Mouse (Mus musculus) spleen, postnatal 36 days (tissue): ENCODE results near the gene Zfp541.

Source experiments
- DNase-seq, 2 experiments: peaks; one replicate each; pipeline ENCODE4 v3.0.0; 2022; ENCODE audit warnings: low spot score in 2 of 2, mixed read lengths in 1 of 2

Zfp541 gene

DNA sequence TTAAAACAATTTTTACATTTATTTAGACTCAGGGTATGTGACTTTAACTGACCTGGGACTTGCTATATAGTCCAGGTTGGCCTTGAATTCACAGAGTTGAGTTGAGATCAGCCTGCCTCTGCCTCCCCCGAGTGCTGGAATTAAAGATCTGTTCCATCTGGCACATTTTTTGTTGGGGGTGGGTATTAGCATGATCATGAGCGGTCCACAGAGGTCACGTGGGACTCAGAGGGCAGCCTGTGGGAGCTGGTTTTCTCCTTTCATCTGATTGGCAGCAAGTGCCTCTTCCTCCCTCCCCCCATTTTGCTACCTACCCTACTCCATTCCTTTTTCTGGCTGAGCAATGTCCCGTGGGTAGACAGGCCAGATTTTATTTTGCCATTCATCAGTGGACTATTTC is 19.0 kb downstream of the Zfp541 start:
- DNase-seq = no peak

DNA sequence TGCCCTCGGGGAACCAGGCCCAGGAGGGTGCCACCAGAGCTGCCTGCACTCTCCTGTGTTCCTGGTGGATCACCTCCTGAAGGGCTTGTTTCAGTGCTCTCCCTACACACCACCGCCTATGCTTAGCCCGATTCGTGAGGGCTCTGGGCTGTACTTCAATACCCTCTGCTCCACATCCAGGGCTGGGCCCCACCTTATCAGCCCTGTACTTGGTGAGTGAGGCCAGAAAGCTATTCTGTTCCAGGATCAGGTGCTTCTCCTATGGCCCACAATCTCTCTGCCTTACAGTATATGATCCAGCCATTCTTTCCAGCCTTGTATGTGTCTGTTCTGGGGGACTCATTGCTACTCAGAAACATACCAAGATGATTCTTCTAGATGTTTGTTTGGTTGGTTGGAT is 21.7 kb downstream of the Zfp541 start:
- DNase-seq = no peak

DNA sequence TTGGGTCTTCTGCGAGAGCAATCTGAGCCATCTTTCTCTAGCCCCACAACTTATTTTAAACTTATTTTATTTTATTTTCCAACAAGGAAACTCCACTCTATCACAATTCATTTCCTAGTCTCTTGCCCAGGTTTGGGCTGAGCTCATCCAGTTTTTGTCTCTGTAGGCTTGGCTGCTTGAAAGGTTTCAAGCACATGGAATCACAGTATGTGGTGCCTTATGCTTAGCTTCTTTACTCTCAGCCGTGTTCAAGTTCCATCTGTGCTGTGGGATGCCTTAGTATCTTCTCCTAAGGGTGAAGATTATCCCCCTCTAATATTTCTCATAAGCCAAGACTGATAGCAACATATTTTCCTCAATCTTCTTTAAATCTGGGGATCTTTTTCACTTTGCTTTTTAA is 26.0 kb downstream of the Zfp541 start:
- no peak for DNase-seq

DNA sequence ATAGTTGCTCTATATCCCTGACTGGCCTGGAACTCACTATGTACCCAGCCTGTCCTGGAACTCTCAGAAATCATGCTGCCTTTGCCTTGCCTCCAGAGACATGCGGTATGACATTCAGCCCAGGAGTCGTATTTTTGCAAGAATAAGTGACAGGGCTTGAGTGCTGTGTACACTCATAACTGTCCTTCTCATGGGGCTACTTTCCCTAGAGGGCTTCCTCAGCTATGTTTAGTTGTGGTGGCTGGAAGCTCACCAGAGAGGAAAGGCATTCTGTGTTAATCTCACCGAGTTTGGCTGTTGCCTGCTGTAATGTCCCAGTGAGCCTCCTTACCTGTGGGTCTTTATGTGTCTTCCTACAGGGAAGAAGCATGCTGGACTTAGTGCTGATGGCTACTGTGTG is 33.0 kb downstream of the Zfp541 start:
- no peak for DNase-seq

DNA sequence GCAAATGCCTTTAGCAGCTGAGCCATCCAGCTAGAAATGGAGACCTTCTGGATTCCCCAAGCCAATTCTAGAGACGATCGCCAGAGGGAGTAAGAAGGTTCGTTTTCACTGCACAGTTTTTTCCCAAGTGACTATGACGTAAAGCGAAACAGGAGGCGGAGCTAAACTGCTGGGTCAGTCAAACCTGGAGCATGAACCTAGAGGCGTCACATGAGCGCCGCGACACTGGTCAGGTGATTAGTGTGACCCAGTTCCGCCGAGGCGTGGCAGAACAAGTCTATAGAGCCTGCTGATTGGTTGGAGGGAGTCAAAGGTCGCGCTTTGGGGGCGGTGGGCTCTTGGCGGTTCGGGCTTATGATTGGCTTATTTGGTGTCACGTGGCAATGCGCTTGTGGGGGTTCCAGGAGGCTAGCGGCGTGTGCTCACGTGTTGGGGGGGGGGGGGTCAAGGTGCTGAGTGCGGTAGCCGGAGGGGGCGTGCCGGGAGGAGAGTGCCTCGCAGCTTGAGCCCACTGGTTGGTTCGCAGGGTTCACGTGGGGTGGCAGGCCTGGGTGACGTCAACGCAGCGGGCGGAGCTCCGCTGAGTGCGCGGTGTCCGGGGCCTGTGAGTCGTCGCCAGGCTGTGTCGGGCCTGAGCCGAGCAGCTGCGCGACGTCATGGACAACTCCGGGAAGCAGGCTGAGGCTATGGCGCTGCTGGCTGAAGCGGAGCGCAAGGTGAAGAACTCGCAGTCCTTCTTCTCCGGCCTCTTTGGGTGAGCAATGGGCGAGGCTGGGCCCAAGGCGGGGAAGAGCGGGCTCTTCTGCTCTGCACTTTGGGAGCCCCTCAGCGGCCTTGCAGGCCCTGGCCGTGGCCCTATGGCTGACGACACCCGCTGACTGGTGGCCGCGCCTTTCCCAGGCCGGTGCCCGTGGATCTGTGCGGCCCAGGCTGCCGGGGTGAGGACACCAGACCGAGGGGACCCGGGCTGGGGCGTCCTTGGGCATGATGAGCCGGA is 36.7 kb downstream of the Zfp541 start, which contains the start of gene Napa:
Gene Napa (plus strand): TSS at position 438 of the 997 bp plus-strand sequence.
- DNase-seq = peak; percentile 99

DNA sequence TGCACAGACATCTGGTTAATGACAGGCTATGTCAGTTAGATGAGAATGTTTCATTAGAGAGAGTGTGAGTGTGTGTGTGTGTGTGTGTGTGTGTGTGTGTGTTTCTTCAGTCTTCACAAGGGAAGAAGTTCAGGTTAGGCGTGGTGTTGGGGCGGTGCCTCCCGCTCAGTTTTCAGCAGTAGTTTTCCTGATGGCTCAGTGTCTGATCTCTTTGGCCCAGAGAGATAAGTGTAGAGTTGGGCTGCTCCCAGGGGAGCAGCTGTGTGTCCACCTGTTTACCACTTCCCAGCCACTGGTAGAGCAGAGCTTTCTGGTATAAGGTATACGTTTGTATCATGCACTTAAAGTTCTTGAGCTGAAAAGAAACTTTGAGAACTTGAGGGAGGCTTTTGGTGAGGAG is 38.3 kb downstream of the Zfp541 start:
- DNase-seq = peak; percentile 17 to 46

DNA sequence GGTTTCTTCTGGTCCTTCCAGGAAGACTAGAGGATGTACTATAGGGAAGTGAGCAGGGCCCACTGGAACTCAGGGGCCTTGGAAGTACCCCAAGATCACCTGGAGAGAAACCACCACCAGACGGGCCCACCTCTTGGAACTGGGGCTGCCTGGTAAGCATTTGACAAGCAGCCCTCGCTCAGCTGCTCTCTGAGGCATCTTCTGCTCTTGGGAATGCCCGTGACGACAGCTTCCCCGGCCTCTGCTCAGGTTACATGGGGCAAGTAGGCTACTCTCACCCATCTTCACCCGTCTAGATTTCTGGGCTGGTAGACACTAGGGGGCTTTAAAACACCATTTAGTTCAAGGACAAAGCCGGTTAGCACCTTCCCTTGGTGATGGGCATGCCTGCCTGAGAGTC is 39.5 kb downstream of the Zfp541 start:
- DNase-seq = no peak

DNA sequence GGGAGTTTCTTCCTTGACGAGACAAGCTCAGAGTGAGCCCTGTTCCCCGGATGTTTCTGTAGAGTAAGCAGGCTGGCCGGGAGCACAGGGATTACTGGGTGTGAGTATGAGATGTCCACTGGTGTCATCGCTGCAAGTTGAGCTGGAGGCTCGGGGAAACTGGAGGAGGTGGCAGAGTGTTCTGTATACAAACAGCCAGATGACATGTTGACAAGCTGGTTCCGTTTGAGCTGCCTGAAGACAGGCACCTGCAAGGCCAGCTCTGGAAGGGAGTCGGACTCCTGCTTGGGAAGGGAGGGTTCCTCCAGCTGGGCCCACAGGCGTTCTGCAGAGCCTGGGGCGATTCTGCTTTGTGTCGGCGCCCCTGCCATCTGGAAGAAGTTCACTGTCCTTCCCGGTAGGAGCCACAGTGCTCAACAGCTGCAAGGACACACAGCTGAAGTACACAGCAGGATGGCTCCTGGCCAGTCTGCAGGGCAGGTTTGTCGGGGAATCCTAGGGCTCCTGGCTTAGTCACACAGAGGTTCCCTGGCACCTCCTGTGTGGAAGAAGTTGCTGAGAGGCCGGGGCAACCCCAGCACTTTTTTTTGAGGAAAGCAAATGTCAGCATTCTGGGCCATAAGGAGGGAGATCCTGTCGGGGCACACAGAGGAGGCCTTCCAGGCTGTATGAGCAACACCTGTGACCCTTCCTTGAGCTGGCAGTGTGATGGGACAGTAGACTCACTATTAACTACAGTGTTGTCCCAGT is 40.3 kb downstream of the Zfp541 start:
- no peak for DNase-seq

DNA sequence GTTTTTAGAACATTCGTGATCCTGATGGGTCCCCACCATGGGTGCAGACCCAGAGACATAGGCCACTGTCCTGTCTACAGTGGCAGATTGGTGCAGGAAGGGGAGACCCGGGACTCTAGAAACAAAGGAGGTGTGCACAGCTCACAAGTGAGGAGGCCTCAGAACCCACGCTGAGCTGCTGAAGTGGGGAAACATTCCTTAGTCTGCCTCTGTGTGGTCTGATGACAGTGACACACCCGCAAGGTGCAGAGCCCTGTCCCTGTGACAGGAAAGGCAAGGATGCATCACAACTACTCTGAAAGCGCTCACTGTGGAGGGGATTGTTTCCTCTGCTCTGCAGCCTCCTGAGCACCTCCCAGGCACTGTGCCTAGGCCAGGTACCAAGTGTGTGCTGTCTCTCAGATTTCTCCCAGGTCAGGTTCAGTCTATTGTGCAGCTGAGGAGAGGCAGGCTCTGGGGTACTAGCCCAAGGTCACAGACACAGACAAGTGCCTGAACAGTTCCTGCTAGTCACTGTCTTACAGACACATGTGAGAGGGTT is 41.1 kb downstream of the Zfp541 start:
- DNase-seq = no peak

DNA sequence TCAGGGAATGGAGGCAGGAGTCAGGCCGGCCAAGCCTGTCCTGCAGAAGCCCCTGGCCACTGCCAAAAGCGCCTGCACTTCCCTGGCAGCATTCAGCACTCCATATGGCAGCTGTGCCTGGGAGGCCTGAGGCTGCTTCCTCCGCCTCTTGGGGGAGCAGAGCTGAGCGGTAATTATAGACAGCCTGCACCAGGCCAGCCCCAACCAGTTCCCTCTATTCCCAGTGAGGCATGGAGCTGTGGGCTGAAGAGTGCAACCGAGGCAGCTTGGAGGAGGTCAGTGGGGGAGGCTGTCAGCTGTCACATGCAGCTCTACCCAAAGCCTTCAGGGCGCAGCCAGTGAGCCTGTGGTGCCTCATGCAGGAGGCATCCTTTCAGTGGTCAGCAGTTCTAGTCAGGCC is 42.1 kb downstream of the Zfp541 start:
- DNase-seq = no peak

DNA sequence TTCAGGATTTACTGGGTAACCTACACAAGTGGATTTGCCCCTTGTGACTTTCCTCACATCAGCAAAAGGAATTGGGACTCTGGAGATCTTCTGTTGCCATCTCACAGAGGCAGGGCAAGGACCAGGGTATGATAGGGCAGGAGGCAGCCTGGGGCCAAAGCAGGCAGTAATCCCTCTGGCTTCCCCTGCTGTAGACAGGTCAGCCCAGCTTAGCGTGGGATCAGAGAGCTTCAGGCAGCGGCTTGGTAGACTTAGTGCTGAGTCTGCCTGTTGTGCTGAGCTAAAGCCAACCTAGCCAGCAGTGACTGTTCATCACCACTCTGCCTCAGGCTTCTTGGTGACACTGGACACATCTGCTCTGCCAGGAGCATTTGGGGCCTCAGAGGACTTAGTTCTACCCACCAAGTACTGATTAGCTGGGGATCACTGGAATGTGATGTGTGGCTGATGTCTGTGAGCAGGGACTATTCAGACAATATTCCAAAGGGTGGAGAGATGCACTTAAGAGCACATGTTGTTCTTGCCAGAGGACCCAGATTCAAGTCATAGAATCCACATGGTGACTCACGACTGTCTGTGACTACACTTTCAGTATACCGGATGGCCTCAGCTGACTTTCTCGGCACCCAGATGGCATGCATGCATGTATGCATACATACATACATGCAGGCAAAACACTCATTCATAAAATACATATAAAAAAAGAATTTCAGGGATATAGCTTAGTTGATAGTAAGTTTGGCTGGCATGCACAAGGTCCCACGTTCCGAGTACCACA is 43.2 kb downstream of the Zfp541 start:
- no peak for DNase-seq

DNA sequence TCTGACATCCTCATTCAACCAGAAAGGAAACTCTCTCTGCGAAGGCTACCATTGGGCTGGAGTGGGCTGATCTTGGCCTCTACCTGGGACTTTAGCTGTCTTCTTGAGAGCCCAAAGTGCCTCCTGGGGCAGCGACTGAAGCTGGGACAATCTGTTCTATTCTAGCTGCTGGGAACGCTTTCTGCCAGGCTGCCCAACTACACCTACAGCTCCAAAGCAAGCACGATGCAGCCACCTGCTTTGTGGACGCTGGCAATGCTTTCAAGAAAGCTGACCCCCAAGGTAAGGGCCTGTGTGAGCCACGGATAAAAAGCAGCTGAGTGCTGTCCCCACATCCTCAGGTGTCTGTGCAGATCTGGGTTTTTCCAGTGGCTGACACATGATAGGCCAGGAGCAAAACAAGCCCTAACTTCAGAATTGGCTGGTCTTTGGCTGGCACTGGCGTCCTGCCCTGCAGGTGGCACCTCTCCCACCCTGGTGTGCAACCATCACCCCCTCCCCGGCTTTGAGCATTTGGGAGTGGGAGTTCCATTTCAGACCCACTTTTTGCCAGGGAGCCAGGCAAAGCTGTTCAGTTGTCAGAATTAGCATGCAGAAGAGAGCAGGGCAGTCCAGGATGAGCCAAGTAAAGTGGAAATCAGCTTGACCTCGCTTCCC is 47.4 kb downstream of the Zfp541 start:
- no peak for DNase-seq

DNA sequence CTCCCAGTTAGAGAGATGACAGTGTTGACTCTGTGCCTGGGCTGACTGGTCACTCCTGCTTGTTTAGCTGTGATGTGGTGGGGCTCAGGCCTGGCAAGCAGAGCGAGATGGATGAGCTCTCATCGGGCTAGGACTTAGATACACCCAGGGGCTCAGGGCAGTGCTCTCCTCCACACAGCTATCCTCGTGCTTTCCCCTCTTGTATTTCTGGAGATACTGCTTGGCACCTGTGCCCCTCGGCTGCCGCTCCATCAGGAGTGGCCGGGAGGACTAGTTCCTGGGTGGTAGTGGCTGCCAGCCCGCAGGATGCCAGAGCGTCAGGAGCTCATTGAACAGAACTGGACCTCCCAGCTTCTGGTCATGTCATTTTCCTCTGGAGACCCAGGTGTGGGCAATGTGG is 48.5 kb downstream of the Zfp541 start:
- no peak for DNase-seq

DNA sequence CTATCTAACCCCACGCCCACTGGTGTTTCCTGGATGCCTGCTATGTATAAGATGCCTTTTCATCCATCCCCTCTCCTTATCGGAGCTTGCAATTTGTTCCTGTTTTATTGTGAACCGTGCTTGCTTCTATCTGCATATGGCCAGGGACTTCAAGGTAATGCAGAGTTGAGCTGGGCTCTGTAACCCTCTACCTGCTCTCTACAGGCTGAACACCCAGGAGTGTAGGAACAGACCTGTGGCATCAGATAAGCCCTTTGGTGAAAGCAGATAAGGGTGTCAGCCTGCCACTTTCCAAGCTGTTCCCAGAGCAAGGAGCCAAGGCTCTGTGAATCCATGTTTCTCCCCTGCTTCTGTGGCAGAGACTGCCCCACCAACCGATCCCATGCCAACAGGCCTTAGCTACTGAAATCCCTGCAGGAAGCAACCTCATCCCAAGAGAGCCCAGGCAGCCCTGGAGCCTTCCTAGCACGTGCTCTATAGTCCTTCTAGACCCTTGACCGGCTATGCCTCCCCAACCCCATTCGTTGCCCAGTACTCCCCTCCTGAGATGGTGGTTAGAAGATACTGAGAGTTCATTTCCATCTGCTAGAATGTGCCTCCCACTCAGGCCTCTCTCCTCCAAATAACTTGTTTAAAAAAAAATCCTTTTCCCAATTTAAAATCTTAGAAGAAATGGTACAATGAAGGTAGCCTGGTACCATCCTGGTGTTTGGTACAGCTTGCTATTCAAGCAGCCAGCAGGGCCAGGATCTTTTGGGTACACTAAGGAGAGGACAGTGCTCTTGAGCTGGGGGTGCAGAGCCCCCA is 49.9 kb downstream of the Zfp541 start:
- no peak for DNase-seq

DNA sequence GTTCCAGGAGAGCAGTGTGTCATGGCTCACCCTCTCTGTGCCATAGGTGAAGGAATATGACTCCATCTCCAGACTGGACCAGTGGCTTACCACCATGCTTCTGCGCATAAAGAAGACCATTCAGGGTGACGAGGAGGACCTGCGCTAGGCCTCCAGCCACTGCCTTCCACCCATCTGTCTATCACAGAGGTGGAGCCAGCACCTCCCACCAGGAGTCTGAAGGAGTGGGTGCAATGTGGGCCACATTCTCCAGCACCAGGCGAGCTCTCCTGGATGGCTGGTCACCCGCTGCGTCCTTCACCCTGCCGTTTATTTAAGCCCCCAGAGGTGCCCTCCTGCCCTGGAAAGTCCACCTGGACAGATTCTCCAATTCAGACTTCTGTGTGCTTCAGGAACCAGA is 54.8 kb downstream of the Zfp541 start:
- DNase-seq = no peak

DNA sequence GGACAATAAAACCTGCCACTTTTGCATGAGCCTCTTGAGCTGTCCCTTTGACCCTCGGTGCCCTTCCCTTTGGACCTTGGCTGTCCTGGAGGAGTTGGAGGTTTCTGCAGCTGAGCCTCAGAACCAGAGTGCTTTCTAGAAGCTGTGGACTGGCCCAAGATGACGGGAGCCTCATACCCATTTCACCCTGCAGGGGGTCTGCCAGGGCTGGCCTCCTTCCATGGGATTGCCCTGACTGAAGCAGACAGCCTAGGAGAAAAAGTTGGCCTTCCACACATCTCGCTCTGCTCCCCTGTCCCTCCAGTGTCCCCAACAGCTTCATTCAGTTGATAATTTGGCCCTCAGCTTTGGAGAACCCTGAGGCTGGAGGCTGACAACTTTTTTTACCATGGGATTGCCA is 55.5 kb downstream of the Zfp541 start:
- no peak for DNase-seq

DNA sequence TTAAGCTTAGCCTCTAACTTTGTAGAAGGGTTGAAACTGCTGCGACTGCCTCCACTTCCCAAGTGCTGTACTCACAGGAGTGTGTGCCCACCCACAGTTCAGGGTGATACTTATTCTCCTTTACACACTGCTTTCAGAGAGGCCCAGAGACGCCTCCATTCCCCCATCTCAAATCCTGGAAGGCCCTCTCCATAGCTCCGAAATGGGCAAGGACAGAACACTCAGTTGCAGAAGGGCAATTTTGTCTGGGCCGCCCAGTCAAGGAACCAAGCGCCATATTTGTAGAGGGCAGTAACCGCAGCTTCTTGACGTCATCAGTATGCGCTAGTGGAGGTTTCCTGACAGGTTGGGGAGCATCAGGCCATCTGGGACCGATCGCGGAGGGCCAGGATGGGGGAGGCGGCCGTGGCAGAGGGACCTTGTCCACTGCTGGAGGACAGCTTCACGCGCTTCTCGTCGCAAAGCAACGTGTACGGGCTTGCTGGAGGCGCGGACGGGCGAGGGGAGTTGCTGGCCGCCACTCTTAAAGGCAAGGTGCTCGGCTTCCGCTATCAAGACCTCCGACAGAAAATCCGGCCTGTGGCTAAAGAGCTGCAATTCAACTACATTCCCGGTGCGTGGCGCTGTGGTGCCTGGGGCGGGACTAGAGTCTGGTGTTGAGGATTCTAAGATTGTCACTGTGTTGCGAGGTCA is 58.1 kb downstream of the Zfp541 start, which contains the start of gene Kptn:
Gene Kptn (plus strand): TSS at position 327 of the 693 bp plus-strand sequence.
- DNase-seq = peak; percentile 84 to 85

DNA sequence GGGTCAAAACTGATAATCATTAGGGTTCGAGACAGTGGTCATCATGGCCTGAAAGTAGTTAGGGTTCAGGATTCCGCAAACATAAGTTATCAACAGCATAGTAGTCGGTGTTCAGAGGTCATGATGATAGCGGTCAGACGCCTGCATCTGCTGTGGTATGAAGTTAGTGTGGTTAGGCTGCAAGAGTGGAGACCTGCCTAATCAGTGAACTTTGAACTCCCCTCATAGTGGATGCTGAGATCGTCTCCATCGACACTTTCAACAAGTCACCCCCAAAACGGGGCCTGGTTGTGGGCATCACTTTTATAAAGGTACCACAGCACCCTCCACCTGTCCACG is 58.6 kb downstream of the Zfp541 start:
- no peak for DNase-seq

DNA sequence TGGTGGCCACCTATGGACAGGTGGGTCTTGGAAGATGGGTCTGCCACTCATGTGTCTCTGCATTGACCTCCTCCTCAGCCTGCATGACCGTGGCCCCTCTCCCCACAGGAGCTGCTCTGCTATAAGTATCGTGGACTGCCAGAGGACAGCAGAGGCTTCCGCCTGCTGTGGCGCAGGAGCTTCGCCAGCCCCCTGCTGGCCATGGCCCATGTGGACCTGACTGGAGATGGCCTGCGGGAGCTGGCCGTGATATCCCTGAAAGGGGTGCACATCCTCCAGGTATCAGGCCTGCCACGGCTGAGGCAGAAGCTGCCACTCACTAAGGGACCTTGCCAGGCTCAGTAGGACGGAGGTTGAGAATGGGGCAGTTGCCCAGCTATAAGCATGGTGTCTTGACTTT is 64.2 kb downstream of the Zfp541 start:
- no peak for DNase-seq

DNA sequence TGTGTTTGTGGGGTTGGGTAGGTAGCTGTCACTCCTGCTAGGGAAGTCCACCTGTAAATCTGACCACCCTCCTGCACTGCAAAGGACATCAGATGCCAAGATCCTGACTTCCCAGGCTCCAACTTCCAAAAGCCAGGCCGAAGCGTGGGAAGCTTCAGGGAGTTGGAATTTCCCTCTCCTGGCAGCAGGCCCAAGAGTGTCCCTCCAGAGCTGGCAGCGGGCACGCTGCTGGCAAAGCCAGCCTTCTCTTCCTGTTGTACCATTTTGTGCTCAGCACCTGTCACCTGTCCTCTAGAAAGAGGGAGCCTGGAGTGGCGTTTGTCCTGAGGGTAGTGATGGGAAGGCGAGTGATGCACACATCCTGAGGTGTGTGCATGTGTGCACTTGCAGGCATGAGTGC is 66.7 kb downstream of the Zfp541 start:
- DNase-seq = no peak
